Mouse (Mus musculus): Measurements from ENCODE around the gene Lpin3.

GRCm38 (mm10) chr2:160864112-160864511 is 16.4 kb upstream of the Lpin3 start:
- TF ChIP-seq POLR2A (IDR thresholded peaks at IDR 0.05; ENCODE audit: low read depth, low read length) (no peak), CTCF (conservative IDR thresholded peaks at IDR 0.05 in 1 of 2, IDR thresholded peaks at IDR 0.05 in 1 of 2; ENCODE audit: low read depth in 2 of 2, low read length in 2 of 2) (no peak), ZMIZ1 (IDR thresholded peaks at IDR 0.05; ENCODE audit: low read depth, low read length) (no peak), RAD21 (IDR thresholded peaks at IDR 0.05; ENCODE audit: low read depth, low read length) (no peak), MXI1 (IDR thresholded peaks at IDR 0.05; ENCODE audit: low read depth, low read length) (no peak), RCOR1 (conservative IDR thresholded peaks at IDR 0.05; ENCODE audit: low read depth, low read length) (no peak)

Measured in CH12.LX (cell line).